Mouse (Mus musculus): ENCODE measurements at regions not wholly inside any gene's neighbourhood (a gene's known extent, or its start where the extent isn't known, plus 50 kb on each side); places are given as distances from the start of the nearest gene placed in this dataset.

GRCm38 (mm10) chr6:140157375-140157774 lies 116.1 kb upstream of the Plcz1 start:
- ATAC-seq (ENCODE audit: low FRiP score, low TSS enrichment): no peak
- 74% methylated on average over 6 of the region's 6 CpGs for WGBS
- H3K4me1 ChIP-seq (replicated peaks; ENCODE audit: control insufficient read depth, insufficient read depth): no peaks in the 10 kb centered on the region
- H3K9ac ChIP-seq (ENCODE audit: low read length): no peak overlapping the region
- no peak for TF ChIP-seq EP300 (optimal IDR thresholded peaks at IDR 0.05)
- no peak for TF ChIP-seq CTCF (IDR thresholded peaks at IDR 0.05; ENCODE audit: low read depth)
- no peaks in the 10 kb centered on the region for H3K27me3 ChIP-seq (ENCODE audit: control insufficient read depth, insufficient read depth, low read length)
- no peaks in the 10 kb centered on the region for H3K36me3 ChIP-seq (ENCODE audit: control insufficient read depth, insufficient read depth, low read length)
- no peak overlapping the region for H3K27ac ChIP-seq (replicated peaks)
- no peak overlapping the region for H3K4me3 ChIP-seq (ENCODE audit: low read depth, low read length)
- DNase-seq (ENCODE audit: low spot score): no peak
- no peak overlapping the region for H3K4me2 ChIP-seq (replicated peaks; ENCODE audit: low read depth)
- H3K9me3 ChIP-seq (ENCODE audit: control insufficient read depth, low read length): no peaks in the 10 kb centered on the region

- H3K9ac ChIP-seq (ENCODE audit: low read length): no peak overlapping the region
- DNase-seq (ENCODE audit: low spot score): no peak
- H3K36me3 ChIP-seq (ENCODE audit: control insufficient read depth, insufficient read depth, low read length): no peaks in the 10 kb centered on the region
- no peaks in the 10 kb centered on the region for H3K9me3 ChIP-seq (ENCODE audit: control insufficient read depth, low read length)
- no peaks in the 10 kb centered on the region for H3K27me3 ChIP-seq (ENCODE audit: control insufficient read depth, insufficient read depth, low read length)
- ATAC-seq (ENCODE audit: low FRiP score, low TSS enrichment): no peak
- H3K27ac ChIP-seq (replicated peaks): no peak overlapping the region
- no peak overlapping the region for H3K4me2 ChIP-seq (replicated peaks; ENCODE audit: low read depth)
- no peak for TF ChIP-seq CTCF (IDR thresholded peaks at IDR 0.05; ENCODE audit: low read depth)
- no peak for TF ChIP-seq EP300 (optimal IDR thresholded peaks at IDR 0.05)
- WGBS: 52% methylated on average over 10 of the region's 10 CpGs
- H3K4me3 ChIP-seq (ENCODE audit: low read depth, low read length): no peak overlapping the region
- H3K4me1 ChIP-seq (replicated peaks; ENCODE audit: control insufficient read depth, insufficient read depth): no peaks in the 10 kb centered on the region
Observed at GRCm38 (mm10) chr6:140152418-140153176, 111.3 kb upstream of the Plcz1 start.

- ATAC-seq (ENCODE audit: low FRiP score, low TSS enrichment) (no peak), DNase-seq (ENCODE audit: low spot score) (no peak)
- H3K27me3 ChIP-seq (ENCODE audit: control insufficient read depth, insufficient read depth, low read length): no peaks in the 10 kb centered on the region
- no peak overlapping the region for H3K27ac ChIP-seq (replicated peaks)
- H3K4me2 ChIP-seq (replicated peaks; ENCODE audit: low read depth): no peak overlapping the region
- H3K4me1 ChIP-seq (replicated peaks; ENCODE audit: control insufficient read depth, insufficient read depth): no peaks in the 10 kb centered on the region
- H3K9ac ChIP-seq (ENCODE audit: low read length): no peak overlapping the region
- WGBS: 85% methylated on average over 11 of the region's 11 CpGs
- no peaks in the 10 kb centered on the region for H3K36me3 ChIP-seq (ENCODE audit: control insufficient read depth, insufficient read depth, low read length)
- no peak overlapping the region for H3K4me3 ChIP-seq (ENCODE audit: low read depth, low read length)
- no peaks in the 10 kb centered on the region for H3K9me3 ChIP-seq (ENCODE audit: control insufficient read depth, low read length)
- TF ChIP-seq CTCF (IDR thresholded peaks at IDR 0.05; ENCODE audit: low read depth) (peak; percentile 30), EP300 (optimal IDR thresholded peaks at IDR 0.05) (no peak)
Observed at GRCm38 (mm10) chr6:140148628-140149245, 107.5 kb upstream of the Plcz1 start.

- 40% methylated on average over 3 of the region's 3 CpGs for WGBS
- DNase-seq (ENCODE audit: low spot score) (no peak), ATAC-seq (ENCODE audit: low FRiP score, low TSS enrichment) (no peak)
- Histone ChIP-seq H3K9ac (ENCODE audit: low read length) (no peak overlapping the region), H3K4me3 (ENCODE audit: low read depth, low read length) (no peak overlapping the region), H3K4me2 (replicated peaks; ENCODE audit: low read depth) (no peak overlapping the region), H3K36me3 (ENCODE audit: control insufficient read depth, insufficient read depth, low read length) (no peaks in the 10 kb centered on the region), H3K4me1 (replicated peaks; ENCODE audit: control insufficient read depth, insufficient read depth) (no peaks in the 10 kb centered on the region), H3K27ac (replicated peaks) (no peak overlapping the region), H3K9me3 (ENCODE audit: control insufficient read depth, low read length) (no peaks in the 10 kb centered on the region), H3K27me3 (ENCODE audit: control insufficient read depth, insufficient read depth, low read length) (no peaks in the 10 kb centered on the region)
- TF ChIP-seq EP300 (optimal IDR thresholded peaks at IDR 0.05): no peak
- TF ChIP-seq CTCF (IDR thresholded peaks at IDR 0.05; ENCODE audit: low read depth): no peak
Observed at GRCm38 (mm10) chr6:140148138-140148537, 106.9 kb upstream of the Plcz1 start.

GRCm38 (mm10) chr6:140147711-140148110 lies 106.5 kb upstream of the Plcz1 start:
- H3K9me3 ChIP-seq (ENCODE audit: control insufficient read depth, low read length): no peaks in the 10 kb centered on the region
- H3K4me1 ChIP-seq (replicated peaks; ENCODE audit: control insufficient read depth, insufficient read depth): no peaks in the 10 kb centered on the region
- no peak overlapping the region for H3K27ac ChIP-seq (replicated peaks)
- peak; percentile 74; the same call in 1 of the 2 replicates for ATAC-seq (ENCODE audit: low FRiP score, low TSS enrichment)
- DNase-seq (ENCODE audit: low spot score): peak; percentile 33
- no peak for TF ChIP-seq CTCF (IDR thresholded peaks at IDR 0.05; ENCODE audit: low read depth)
- no peak for TF ChIP-seq EP300 (optimal IDR thresholded peaks at IDR 0.05)
- H3K4me3 ChIP-seq (ENCODE audit: low read depth, low read length): no peak overlapping the region
- 43% methylated on average over 6 of the region's 6 CpGs for WGBS
- no peaks in the 10 kb centered on the region for H3K27me3 ChIP-seq (ENCODE audit: control insufficient read depth, insufficient read depth, low read length)
- H3K4me2 ChIP-seq (replicated peaks; ENCODE audit: low read depth): no peak overlapping the region
- no peak overlapping the region for H3K9ac ChIP-seq (ENCODE audit: low read length)
- no peaks in the 10 kb centered on the region for H3K36me3 ChIP-seq (ENCODE audit: control insufficient read depth, insufficient read depth, low read length)

GRCm38 (mm10) chr6:140133734-140134133 lies 92.5 kb upstream of the Plcz1 start:
- no peak overlapping the region for H3K4me3 ChIP-seq (ENCODE audit: low read depth, low read length)
- H3K4me2 ChIP-seq (replicated peaks; ENCODE audit: low read depth): no peak overlapping the region
- TF ChIP-seq EP300 (optimal IDR thresholded peaks at IDR 0.05) (no peak), CTCF (IDR thresholded peaks at IDR 0.05; ENCODE audit: low read depth) (no peak)
- DNase-seq (ENCODE audit: low spot score): no peak
- no peak overlapping the region for H3K9ac ChIP-seq (ENCODE audit: low read length)
- no peaks in the 10 kb centered on the region for H3K36me3 ChIP-seq (ENCODE audit: control insufficient read depth, insufficient read depth, low read length)
- no peaks in the 10 kb centered on the region for H3K9me3 ChIP-seq (ENCODE audit: control insufficient read depth, low read length)
- no peak overlapping the region for H3K27ac ChIP-seq (replicated peaks)
- H3K27me3 ChIP-seq (ENCODE audit: control insufficient read depth, insufficient read depth, low read length): no peaks in the 10 kb centered on the region
- no peak for ATAC-seq (ENCODE audit: low FRiP score, low TSS enrichment)
- no peaks in the 10 kb centered on the region for H3K4me1 ChIP-seq (replicated peaks; ENCODE audit: control insufficient read depth, insufficient read depth)
- 75% methylated on average over 8 of the region's 8 CpGs for WGBS

All from stomach, postnatal 0 days (tissue).